Mouse (Mus musculus): ENCODE measurements around the gene Pak4. TPM values are rescaled to one million over a fixed set of nuclear protein-coding genes. Genes with fewer than 3 reads are reported as not detected.
"Not testable (repeated sequence)": the region's sequence is repeated elsewhere in the genome, so short reads cannot be mapped to it uniquely, and the experiment has no call there.

Gene Pak4
- 20.9 and 21.6 TPM in 2 replicates for polyA plus RNA-seq (2015; fragmentation: Nextera tagmentation; extraction: Ambion mirVana)

DNA sequence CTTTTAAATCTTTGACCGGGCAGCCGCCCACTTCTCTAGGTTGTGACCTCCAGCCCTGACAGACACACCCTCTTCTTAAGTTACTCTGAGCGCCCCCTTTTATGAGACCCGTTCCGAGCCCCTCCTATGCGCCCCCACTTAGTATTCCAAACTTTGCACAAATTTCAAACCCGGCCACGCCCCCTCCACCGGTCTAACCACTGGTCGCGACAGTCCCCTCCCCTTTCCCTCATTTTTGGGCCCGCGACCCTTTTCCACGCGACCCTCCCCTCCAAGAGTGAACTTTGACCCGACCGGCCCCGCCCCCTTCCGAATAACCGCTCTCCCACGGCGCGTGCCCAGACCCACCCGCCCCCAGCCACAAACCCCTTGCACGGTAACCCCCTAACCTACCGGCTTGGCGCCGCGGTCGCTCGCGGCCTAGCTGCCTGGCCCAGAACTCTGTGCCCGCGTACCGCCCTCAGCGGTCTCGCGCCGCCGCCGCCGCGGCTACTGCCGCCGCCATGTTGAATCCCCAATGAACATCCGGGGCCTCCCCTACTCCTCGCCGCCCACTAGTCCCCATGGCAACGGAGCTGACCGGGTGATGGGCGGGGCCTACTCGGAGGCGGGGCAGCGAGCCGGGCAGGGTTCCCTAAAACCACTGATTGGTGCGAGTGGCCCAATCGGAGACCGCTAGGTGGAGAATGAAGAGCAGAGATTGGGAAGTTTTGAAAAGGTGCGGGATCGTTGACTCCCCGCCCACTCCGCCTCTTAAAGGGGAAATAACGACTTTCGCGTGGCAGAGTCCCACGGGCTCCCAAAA is at the start of gene Pak4, which contains the start of gene Samd4b:
Pak4 (minus strand) TSS at position 544 of the 805 bp plus-strand sequence.
Samd4b (minus strand) TSS at position 503 of the 805 bp plus-strand sequence.
- H3K36me3 ChIP-seq (replicated peaks), result no peaks in the 10 kb centered on the region
- peaks cover 40% of the 10 kb centered on the region for H3K4me1 ChIP-seq
- H3K9me3 ChIP-seq, result no peaks in the 10 kb centered on the region
- no peaks in the 10 kb centered on the region for H3K27me3 ChIP-seq (replicated peaks)
- H3K4me3 ChIP-seq, result peak within 1 kb of the TSS; percentile 55
- under 1% methylated on average over 66 of the region's 66 CpGs for WGBS
- peak; percentile 96 for ATAC-seq (replicated peaks)
- peak within 1 kb of the TSS; percentile 39 for H3K9ac ChIP-seq
- H3K27ac ChIP-seq, result peak within 1 kb of the TSS; percentile 78
- H3K4me2 ChIP-seq, result peak within 1 kb of the TSS; percentile 85

DNA sequence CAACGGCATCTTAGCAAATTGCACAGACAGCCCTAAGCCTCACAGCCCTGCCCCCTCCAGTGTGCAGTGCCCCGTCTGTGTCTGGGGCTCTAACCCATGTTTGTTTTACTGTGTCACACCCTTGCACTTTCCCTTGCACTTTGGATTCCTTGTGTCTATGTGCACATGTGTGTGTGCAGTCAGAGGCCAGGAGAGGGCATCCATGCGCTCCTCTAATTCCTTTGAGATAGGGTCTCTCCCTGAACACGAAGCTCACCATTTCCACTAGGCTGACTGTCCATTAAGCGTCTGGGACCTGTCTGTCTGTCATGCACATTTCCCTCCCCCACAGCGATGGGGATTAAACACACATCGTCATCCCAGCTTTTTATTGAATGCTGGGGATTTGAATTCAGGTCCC is 49.0 kb upstream of the Pak4 start:
- H3K4me2 ChIP-seq, result no peak overlapping the region
- no peak overlapping the region for H3K4me3 ChIP-seq
- ATAC-seq (replicated peaks), result no peak
- no peak overlapping the region for H3K27ac ChIP-seq
- 55% methylated on average over 7 of the region's 7 CpGs for WGBS
- H3K9ac ChIP-seq, result no peak overlapping the region
- no peaks in the 10 kb centered on the region for H3K4me1 ChIP-seq
- H3K36me3 ChIP-seq (replicated peaks), result no peaks in the 10 kb centered on the region
- H3K27me3 ChIP-seq (replicated peaks), result no peaks in the 10 kb centered on the region
- H3K9me3 ChIP-seq, result no peaks in the 10 kb centered on the region

DNA sequence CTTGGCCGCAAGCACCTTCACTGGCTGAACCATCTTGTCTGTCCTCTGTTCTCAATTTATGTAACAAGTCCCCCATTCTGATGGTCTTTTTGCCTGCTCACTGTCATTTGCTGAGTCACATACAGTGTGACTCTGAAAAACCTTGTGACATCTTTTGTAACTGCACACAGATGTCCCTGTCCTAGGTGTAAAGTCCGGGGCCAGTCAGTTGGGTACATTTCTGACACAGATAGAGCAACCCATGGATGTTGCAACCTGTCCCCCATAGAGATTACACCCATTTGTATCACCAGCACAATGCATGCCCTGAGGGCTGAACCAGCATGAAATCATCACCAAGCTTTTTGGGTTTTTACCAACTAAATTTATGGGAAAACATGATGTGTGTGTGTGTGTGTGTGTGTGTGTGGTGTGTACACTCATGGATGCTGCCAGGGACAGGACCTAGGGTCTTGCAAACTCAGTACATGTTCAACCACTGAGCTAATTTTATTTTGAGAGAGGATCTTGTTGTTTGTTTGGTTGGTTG is 48.0 kb upstream of the Pak4 start:
- H3K4me3 ChIP-seq, result no peak overlapping the region
- no peak overlapping the region for H3K9ac ChIP-seq
- H3K36me3 ChIP-seq (replicated peaks), result no peaks in the 10 kb centered on the region
- no peaks in the 10 kb centered on the region for H3K27me3 ChIP-seq (replicated peaks)
- H3K9me3 ChIP-seq, result no peaks in the 10 kb centered on the region
- H3K4me2 ChIP-seq, result no peak overlapping the region
- WGBS, result 85% methylated on average over 2 of the region's 2 CpGs
- no peaks in the 10 kb centered on the region for H3K4me1 ChIP-seq
- no peak overlapping the region for H3K27ac ChIP-seq
- ATAC-seq (replicated peaks), result no peak

DNA sequence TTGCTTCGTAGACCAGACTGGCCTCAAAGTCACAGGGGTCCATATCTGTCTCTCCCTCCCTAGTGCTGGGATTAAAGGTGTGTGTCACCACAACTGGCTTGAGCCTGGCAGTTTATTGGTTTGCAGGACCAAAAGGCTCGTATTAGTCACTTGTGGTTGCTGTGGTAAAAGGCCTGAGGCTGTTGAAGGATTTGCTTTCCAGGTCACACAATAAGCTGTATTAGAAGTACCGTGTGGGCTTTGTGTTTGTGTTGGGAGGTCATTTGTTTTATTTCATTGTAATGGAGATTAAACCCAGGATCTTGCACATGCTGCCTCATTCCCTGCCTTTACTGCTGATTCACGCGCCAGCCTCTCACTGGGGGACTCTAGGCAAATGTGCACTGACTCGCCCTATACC is 47.4 kb upstream of the Pak4 start:
- no peak for ATAC-seq (replicated peaks)
- WGBS, result 28% methylated on average over 6 of the region's 6 CpGs
- H3K27ac ChIP-seq, result no peak overlapping the region

GRCm38 (mm10) chr7:28641546-28641945 is 43.6 kb upstream of the Pak4 start:
- Histone ChIP-seq H3K4me3 (no peak overlapping the region), H3K27ac (no peak overlapping the region), H3K9ac (no peak overlapping the region), H3K4me1 (no peaks in the 10 kb centered on the region), H3K9me3 (no peaks in the 10 kb centered on the region), H3K4me2 (no peak overlapping the region), H3K36me3 (replicated peaks) (no peaks in the 10 kb centered on the region), H3K27me3 (replicated peaks) (no peaks in the 10 kb centered on the region)
- ATAC-seq (replicated peaks), result no peak
- 85% methylated on average over 8 of the region's 8 CpGs for WGBS

More for the DNA sequence above, 47.4 kb upstream of the Pak4 start:
- Histone ChIP-seq H3K4me2 (no peak overlapping the region), H3K4me3 (no peak overlapping the region), H3K27me3 (replicated peaks) (no peaks in the 10 kb centered on the region), H3K9me3 (no peaks in the 10 kb centered on the region), H3K36me3 (replicated peaks) (no peaks in the 10 kb centered on the region), H3K9ac (no peak overlapping the region), H3K4me1 (no peaks in the 10 kb centered on the region)

DNA sequence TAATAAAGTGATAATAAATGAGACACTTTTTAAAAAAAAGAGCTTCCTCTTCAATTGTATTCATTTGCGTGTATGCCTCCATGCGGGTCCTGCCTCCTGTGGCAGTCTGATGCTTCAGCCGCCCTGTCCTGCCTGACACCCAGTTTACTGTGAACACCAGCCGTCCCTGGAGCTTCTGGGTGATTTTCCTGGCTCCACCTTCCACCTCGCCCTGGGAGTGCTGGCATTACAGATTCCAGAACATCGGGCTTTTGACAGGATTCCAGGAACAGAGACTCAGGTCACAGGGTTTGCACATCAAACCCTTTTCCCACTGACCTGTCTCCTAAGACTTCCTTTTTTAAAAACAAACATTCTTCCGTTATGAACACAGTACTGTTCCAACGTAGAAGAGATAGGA is 39.5 kb upstream of the Pak4 start:
- WGBS, result 28% methylated on average over 8 of the region's 8 CpGs
- no peak for ATAC-seq (replicated peaks)
- Histone ChIP-seq H3K27me3 (replicated peaks) (peaks cover under 1% of the 10 kb centered on the region; the same call in 1 of the 2 replicates), H3K27ac (no peak overlapping the region), H3K4me2 (no peak overlapping the region), H3K4me3 (no peak overlapping the region), H3K36me3 (replicated peaks) (no peaks in the 10 kb centered on the region), H3K4me1 (no peaks in the 10 kb centered on the region), H3K9ac (no peak overlapping the region), H3K9me3 (no peaks in the 10 kb centered on the region)

GRCm38 (mm10) chr7:28634128-28634527 is 36.1 kb upstream of the Pak4 start:
- Histone ChIP-seq H3K36me3 (replicated peaks) (no peaks in the 10 kb centered on the region), H3K4me1 (peaks cover 15% of the 10 kb centered on the region), H3K4me3 (no peak overlapping the region), H3K27ac (no peak overlapping the region), H3K4me2 (no peak overlapping the region), H3K9ac (no peak overlapping the region), H3K9me3 (no peaks in the 10 kb centered on the region), H3K27me3 (replicated peaks) (peaks cover 25% of the 10 kb centered on the region)
- 70% methylated on average over 4 of the region's 4 CpGs for WGBS
- ATAC-seq (replicated peaks), result no peak

DNA sequence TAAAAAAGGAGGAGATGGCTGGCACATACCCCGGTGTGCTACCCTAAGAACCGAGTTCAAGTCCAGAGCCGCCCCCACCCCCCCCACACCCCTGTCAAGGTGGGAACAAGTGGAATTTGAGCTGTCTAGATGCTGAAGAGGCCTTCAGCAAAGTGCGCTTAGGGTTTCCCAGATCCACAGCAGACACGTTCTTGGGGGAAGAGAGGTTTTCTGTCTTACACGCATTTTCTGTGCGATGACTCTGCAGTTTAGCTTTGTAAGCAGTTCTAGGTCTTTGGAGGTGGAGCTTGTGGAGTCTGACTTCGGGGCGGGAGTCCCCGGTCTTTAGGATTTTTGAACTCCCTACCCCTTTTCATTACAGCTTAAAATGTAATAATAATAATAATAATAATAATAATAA is 33.1 kb upstream of the Pak4 start, which contains the start of gene Acp7:
Acp7 (minus strand) TSS at position 260 of the 400 bp plus-strand sequence.
- peaks cover 15% of the 10 kb centered on the region for H3K4me1 ChIP-seq
- WGBS, result 37% methylated on average over 10 of the region's 10 CpGs
- H3K36me3 ChIP-seq (replicated peaks), result no peaks in the 10 kb centered on the region
- peak within 1 kb of the TSS; percentile 32 for H3K4me3 ChIP-seq
- peak within 1 kb of the TSS; percentile 62 for H3K4me2 ChIP-seq
- H3K27ac ChIP-seq, result no peak within 1 kb of the TSS
- no peak for ATAC-seq (replicated peaks)
- H3K9ac ChIP-seq, result peak within 1 kb of the TSS; percentile 17; the same call in 1 of the 2 replicates
- H3K9me3 ChIP-seq, result no peaks in the 10 kb centered on the region
- peaks cover 26% of the 10 kb centered on the region for H3K27me3 ChIP-seq (replicated peaks)

GRCm38 (mm10) chr7:28624791-28625190 is 26.8 kb upstream of the Pak4 start:
- Histone ChIP-seq H3K27ac (no peak overlapping the region), H3K4me3 (no peak overlapping the region), H3K36me3 (replicated peaks) (no peaks in the 10 kb centered on the region), H3K27me3 (replicated peaks) (peaks cover 8% of the 10 kb centered on the region), H3K9me3 (no peaks in the 10 kb centered on the region), H3K4me2 (no peak overlapping the region), H3K9ac (no peak overlapping the region), H3K4me1 (peaks cover 4% of the 10 kb centered on the region; the same call in 1 of the 2 replicates)
- WGBS, result 93% methylated on average over 5 of the region's 5 CpGs
- ATAC-seq (replicated peaks), result no peak

DNA sequence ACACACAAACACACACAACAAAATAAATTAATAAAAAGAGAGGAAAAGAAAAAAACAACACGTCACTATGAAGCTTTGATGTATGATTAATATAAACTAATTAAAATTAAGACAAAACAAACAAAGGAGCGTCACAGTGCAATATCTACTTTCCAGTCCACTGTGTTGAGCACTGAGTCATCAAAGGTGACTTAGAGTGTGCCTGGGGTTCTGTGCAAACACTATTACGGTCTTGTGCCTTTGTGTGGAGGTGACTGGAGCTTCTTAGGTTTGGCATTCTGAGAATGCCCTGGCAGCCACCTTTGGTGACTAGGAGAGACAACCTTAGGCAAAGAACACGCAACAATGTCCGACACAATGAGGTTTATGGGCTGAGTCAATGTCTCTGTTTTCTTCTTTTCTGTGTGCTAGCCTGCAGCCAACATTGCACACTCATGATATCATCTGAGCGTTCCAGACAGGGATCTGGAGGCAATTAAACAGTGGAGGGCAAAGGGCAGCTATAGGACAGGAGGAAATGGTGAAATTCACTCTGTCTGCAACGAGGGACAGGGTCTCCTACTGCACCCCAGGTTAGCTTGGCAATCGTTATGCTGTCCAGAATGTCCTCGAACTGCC is 21.2 kb upstream of the Pak4 start:
- Histone ChIP-seq H3K4me1 (no peaks in the 10 kb centered on the region), H3K9me3 (no peaks in the 10 kb centered on the region), H3K4me2 (no peak overlapping the region), H3K27me3 (replicated peaks) (no peaks in the 10 kb centered on the region), H3K36me3 (replicated peaks) (no peaks in the 10 kb centered on the region), H3K9ac (no peak overlapping the region), H3K4me3 (no peak overlapping the region), H3K27ac (no peak overlapping the region)
- no peak for ATAC-seq (replicated peaks)
- WGBS, result 83% methylated on average over 9 of the region's 9 CpGs

DNA sequence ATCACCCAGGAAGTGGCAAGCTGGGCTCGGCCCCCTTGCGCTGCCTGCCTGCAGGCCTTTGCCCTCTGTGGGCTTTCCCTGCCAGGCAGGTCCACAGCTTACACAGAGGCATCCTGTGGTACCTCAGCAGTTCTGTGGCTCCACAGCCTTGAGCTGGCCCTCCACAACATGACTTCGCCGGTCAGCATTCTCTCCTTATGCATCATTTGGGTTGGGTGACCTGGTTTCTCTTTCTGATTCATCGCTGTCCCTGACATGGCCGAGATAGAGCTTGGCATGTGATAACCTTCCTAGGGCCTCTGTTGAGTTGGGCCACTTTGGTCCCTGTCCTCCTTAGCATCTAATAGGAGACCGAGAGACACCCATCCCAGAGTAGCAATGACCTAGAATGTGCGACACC is 8.0 kb upstream of the Pak4 start:
- WGBS, result 89% methylated on average over 8 of the region's 8 CpGs

DNA sequence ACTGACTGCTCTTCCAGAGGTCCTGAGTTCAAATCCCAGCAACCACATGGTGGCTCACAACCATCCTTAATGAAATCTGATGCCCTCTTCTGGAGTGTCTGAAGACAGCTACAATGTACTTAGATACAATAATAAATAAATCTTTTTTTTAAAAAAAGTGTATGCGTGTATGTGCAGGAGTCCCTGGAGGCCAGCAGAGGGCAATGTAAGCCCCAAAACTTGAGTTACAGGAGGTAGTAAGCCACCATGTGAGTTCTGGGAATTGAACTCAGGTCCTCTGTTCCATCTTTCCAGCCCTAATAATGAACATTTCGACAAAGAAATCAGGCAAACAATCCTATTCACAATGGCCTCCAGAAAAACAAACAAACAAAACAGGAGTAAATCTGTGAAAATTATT is 5.8 kb upstream of the Pak4 start:
- H3K9ac ChIP-seq; ATAC-seq (replicated peaks); H3K27me3 ChIP-seq (replicated peaks); H3K27ac ChIP-seq; H3K36me3 ChIP-seq (replicated peaks); H3K4me3 ChIP-seq; H3K4me2 ChIP-seq; H3K9me3 ChIP-seq; H3K4me1 ChIP-seq: not testable (repeated sequence)
- WGBS, result 84% methylated on average over 2 of the region's 2 CpGs

More for the DNA sequence above, 8.0 kb upstream of the Pak4 start:
- Histone ChIP-seq H3K36me3 (replicated peaks) (no peaks in the 10 kb centered on the region), H3K27ac (no peak overlapping the region), H3K4me1 (0 out of 2 replicates have a peak, but pooled peaks cover 6% of the 10 kb centered on the region), H3K9me3 (no peaks in the 10 kb centered on the region), H3K9ac (no peak overlapping the region), H3K27me3 (replicated peaks) (no peaks in the 10 kb centered on the region), H3K4me3 (no peak overlapping the region), H3K4me2 (no peak overlapping the region)
- ATAC-seq (replicated peaks), result no peak
